Mouse (Mus musculus): Measurements from ENCODE around the gene Sys1. TPM values are rescaled to one million over a fixed set of nuclear protein-coding genes. Genes with fewer than 3 reads are reported as not detected.

Sys1 gene
- polyA plus RNA-seq, 1 experiment = 26.4 TPM

GRCm38 (mm10) chr2:164460745-164461551 lies 4.2 kb downstream of the Sys1 start, which contains the start of gene Gm20458:
TSS of gene Gm20458 (plus strand) at chr2:164460967.
- peak; percentile 82 for TF ChIP-seq POLR2A (IDR thresholded peaks at IDR 0.05; ENCODE audit: control insufficient read depth, low read depth, low read length)
- TF ChIP-seq CTCF (IDR thresholded peaks at IDR 0.05; ENCODE audit: control insufficient read depth, insufficient read depth, insufficient replicate concordance, low read depth, low read length) = peak; percentile 60; the same call in 1 of the 2 replicates
- Histone ChIP-seq H3K4me1 (ENCODE audit: control insufficient read depth, insufficient read depth, low read length) (peaks cover 3% of the 10 kb centered on the region; the same call in 1 of the 2 replicates), H3K4me3 (ENCODE audit: control insufficient read depth, low read depth, low read length) (peak within 1 kb of the TSS; percentile 95), H3K27ac (ENCODE audit: control insufficient read depth, insufficient read depth, low read depth, low read length) (peak within 1 kb of the TSS; percentile 79), H3K27me3 (ENCODE audit: control insufficient read depth, insufficient read depth, low read length) (no peaks in the 10 kb centered on the region), H3K36me3 (ENCODE audit: control insufficient read depth, insufficient read depth, low read length) (no peaks in the 10 kb centered on the region)

- no peaks in the 10 kb centered on the region; the same call in 1 of the 2 replicates for H3K36me3 ChIP-seq (ENCODE audit: control insufficient read depth, insufficient read depth, low read length)
- TF ChIP-seq CTCF (IDR thresholded peaks at IDR 0.05; ENCODE audit: control insufficient read depth, insufficient read depth, insufficient replicate concordance, low read depth, low read length) (no peak), POLR2A (IDR thresholded peaks at IDR 0.05; ENCODE audit: control insufficient read depth, low read depth, low read length) (no peak)
Observed at GRCm38 (mm10) chr2:164465161-164465560, 8.4 kb downstream of the Sys1 start.

GRCm38 (mm10) chr2:164466787-164467186 lies 10.0 kb downstream of the Sys1 start:
- H3K27me3 ChIP-seq (ENCODE audit: control insufficient read depth, insufficient read depth, low read length) = no peaks in the 10 kb centered on the region
- H3K36me3 ChIP-seq (ENCODE audit: control insufficient read depth, insufficient read depth, low read length) = no peaks in the 10 kb centered on the region; the same call in 1 of the 2 replicates
- TF ChIP-seq POLR2A (IDR thresholded peaks at IDR 0.05; ENCODE audit: control insufficient read depth, low read depth, low read length) (no peak), CTCF (IDR thresholded peaks at IDR 0.05; ENCODE audit: control insufficient read depth, insufficient read depth, insufficient replicate concordance, low read depth, low read length) (no peak)
- H3K27ac ChIP-seq (ENCODE audit: control insufficient read depth, insufficient read depth, low read depth, low read length) = no peak overlapping the region
- H3K4me1 ChIP-seq (ENCODE audit: control insufficient read depth, insufficient read depth, low read length) = no peaks in the 10 kb centered on the region; the same call in 1 of the 2 replicates
- no peak overlapping the region for H3K4me3 ChIP-seq (ENCODE audit: control insufficient read depth, low read depth, low read length)

More at GRCm38 (mm10) chr2:164465161-164465560, 8.4 kb downstream of the Sys1 start:
- Histone ChIP-seq H3K27ac (ENCODE audit: control insufficient read depth, insufficient read depth, low read depth, low read length) (no peak overlapping the region), H3K4me1 (ENCODE audit: control insufficient read depth, insufficient read depth, low read length) (no peaks in the 10 kb centered on the region; the same call in 1 of the 2 replicates), H3K4me3 (ENCODE audit: control insufficient read depth, low read depth, low read length) (no peak overlapping the region), H3K27me3 (ENCODE audit: control insufficient read depth, insufficient read depth, low read length) (no peaks in the 10 kb centered on the region)

- TF ChIP-seq CTCF (IDR thresholded peaks at IDR 0.05; ENCODE audit: control insufficient read depth, insufficient read depth, insufficient replicate concordance, low read depth, low read length) (peak; percentile 39; the same call in 1 of the 2 replicates), POLR2A (IDR thresholded peaks at IDR 0.05; ENCODE audit: control insufficient read depth, low read depth, low read length) (no peak; the same call in 1 of the 2 replicates)
- Histone ChIP-seq H3K4me1 (ENCODE audit: control insufficient read depth, insufficient read depth, low read length) (no peaks in the 10 kb centered on the region), H3K36me3 (ENCODE audit: control insufficient read depth, insufficient read depth, low read length) (peaks cover 7% of the 10 kb centered on the region; the same call in 1 of the 2 replicates), H3K4me3 (ENCODE audit: control insufficient read depth, low read depth, low read length) (peak overlapping the region; percentile 87), H3K27ac (ENCODE audit: control insufficient read depth, insufficient read depth, low read depth, low read length) (peak overlapping the region; percentile 45), H3K27me3 (ENCODE audit: control insufficient read depth, insufficient read depth, low read length) (no peaks in the 10 kb centered on the region)
Observed at GRCm38 (mm10) chr2:164470254-164470653, 13.5 kb downstream of the Sys1 start.

GRCm38 (mm10) chr2:164473624-164474023 lies 16.9 kb downstream of the Sys1 start, which contains the start of gene Trp53tg5:
TSS of gene Trp53tg5 (minus strand) at chr2:164473724.
- H3K4me3 ChIP-seq (ENCODE audit: control insufficient read depth, low read depth, low read length) = peak within 1 kb of the TSS; percentile 87
- H3K36me3 ChIP-seq (ENCODE audit: control insufficient read depth, insufficient read depth, low read length) = peaks cover 7% of the 10 kb centered on the region; the same call in 1 of the 2 replicates
- no peaks in the 10 kb centered on the region for H3K4me1 ChIP-seq (ENCODE audit: control insufficient read depth, insufficient read depth, low read length)
- TF ChIP-seq POLR2A (IDR thresholded peaks at IDR 0.05; ENCODE audit: control insufficient read depth, low read depth, low read length) (peak; percentile 67; the same call in 1 of the 2 replicates), CTCF (IDR thresholded peaks at IDR 0.05; ENCODE audit: control insufficient read depth, insufficient read depth, insufficient replicate concordance, low read depth, low read length) (no peak)
- H3K27me3 ChIP-seq (ENCODE audit: control insufficient read depth, insufficient read depth, low read length) = no peaks in the 10 kb centered on the region
- peak within 1 kb of the TSS; percentile 14; the same call in 1 of the 2 replicates for H3K27ac ChIP-seq (ENCODE audit: control insufficient read depth, insufficient read depth, low read depth, low read length)

- Histone ChIP-seq H3K4me1 (ENCODE audit: control insufficient read depth, insufficient read depth, low read length) (peaks cover 13% of the 10 kb centered on the region), H3K4me3 (ENCODE audit: control insufficient read depth, low read depth, low read length) (peak within 1 kb of the TSS; percentile 45), H3K36me3 (ENCODE audit: control insufficient read depth, insufficient read depth, low read length) (no peaks in the 10 kb centered on the region), H3K27ac (ENCODE audit: control insufficient read depth, insufficient read depth, low read depth, low read length) (0 out of 2 replicates have a peak within 1 kb of the TSS, but pooled peaks have one; percentile 48), H3K27me3 (ENCODE audit: control insufficient read depth, insufficient read depth, low read length) (no peaks in the 10 kb centered on the region)
- TF ChIP-seq POLR2A (IDR thresholded peaks at IDR 0.05; ENCODE audit: control insufficient read depth, low read depth, low read length) = no peak
- TF ChIP-seq CTCF (IDR thresholded peaks at IDR 0.05; ENCODE audit: control insufficient read depth, insufficient read depth, insufficient replicate concordance, low read depth, low read length) = no peak
Observed at GRCm38 (mm10) chr2:164485681-164486257, 29.0 kb downstream of the Sys1 start, which contains the start of gene Dbndd2. TSS of gene Dbndd2 (plus strand) at chr2:164486106.

Data from testis, adult 2 months (tissue).